Mouse (Mus musculus): Measurements from ENCODE around the gene Scube1.
A peak's percentile ranks its signal among the peaks of the same experiment; 100 is the strongest.

GRCm38 (mm10) chr15:83570641-83571040, 154.2 kb downstream of the Scube1 start:
- TF ChIP-seq CTCF (conservative IDR thresholded peaks at IDR 0.05 in 1 of 2, IDR thresholded peaks at IDR 0.05 in 1 of 2; ENCODE audit: low read depth in 2 of 2, low read length in 2 of 2) (peak; percentile 15 to 67; a peak in 2 of 4 replicates), MAFK (IDR thresholded peaks at IDR 0.05; ENCODE audit: insufficient replicate concordance, low read length) (no peak), POLR2A (IDR thresholded peaks at IDR 0.05; ENCODE audit: low read depth, low read length) (no peak), ZC3H11A (IDR thresholded peaks at IDR 0.05; ENCODE audit: low read depth, low read length) (no peak), RAD21 (IDR thresholded peaks at IDR 0.05; ENCODE audit: low read depth, low read length) (peak; percentile 36), USF2 (conservative IDR thresholded peaks at IDR 0.05; ENCODE audit: low read depth, low read length) (no peak), MEF2A (IDR thresholded peaks at IDR 0.05; ENCODE audit: borderline replicate concordance, low read depth, low read length) (no peak), TCF12 (IDR thresholded peaks at IDR 0.05; ENCODE audit: low read depth, low read length) (no peak)

Data from CH12.LX (cell line).